13 mouse cellular contexts compared by ENCODE assay signal in genomic region chr2:7260186-7260585, GRCm38 (mm10).
DNase-seq lines count a peak whose midpoint lies in the region; ATAC-seq and TF ChIP-seq lines count a peak whose summit lies in the region.
"Had no signal": no experiment of that assay in that cellular context is flagged by ENCODE, and none has a peak within 500 bp of the region (broad histone marks: within the 10 kb centered on the region; RNA-seq: fewer than 3 reads in every experiment).

No protein-coding gene starts in this region.

- H3K79me2 ChIP-seq in heart, adult 2 months (replicated peaks; ENCODE audit: control insufficient read depth, insufficient read depth, low read length), result no peaks in the 10 kb centered on the region

- no peaks in the 10 kb centered on the region for H3K9me3 ChIP-seq in heart, embryonic 10.5 days
- no peaks in the 10 kb centered on the region for H3K9me3 ChIP-seq in hindbrain, embryonic 16.5 days (ENCODE audit: control insufficient read depth, low read length)
- H3K9me3 ChIP-seq: forebrain, embryonic 13.5 days; heart, embryonic 13.5 days; intestine, embryonic 15.5 days; liver, embryonic 15.5 days; midbrain, embryonic 10.5 days had no signal

- no peak overlapping the region for H3K4me3 ChIP-seq in heart, adult 2 months
- H3K4me3 ChIP-seq in heart, embryonic 10.5 days, result no peak overlapping the region
- no peak overlapping the region for H3K4me3 ChIP-seq in lung, adult 2 months (replicated peaks; ENCODE audit: extremely low read depth, low read depth, low read length)
- H3K4me3 ChIP-seq in hindbrain, embryonic 16.5 days (ENCODE audit: low read length), result no peak overlapping the region
- H3K4me3 ChIP-seq: forebrain, embryonic 13.5 days; heart, embryonic 13.5 days; intestine, embryonic 15.5 days; liver, embryonic 15.5 days; midbrain, embryonic 10.5 days had no signal

- TF ChIP-seq POLR2A in heart, adult 2 months (IDR thresholded peaks at IDR 0.05; ENCODE audit: insufficient read depth, low read depth, low read length), result no peak
- no peak for TF ChIP-seq POLR2A in lung, adult 2 months (IDR thresholded peaks at IDR 0.05; ENCODE audit: borderline replicate concordance, extremely low read depth, low read depth, low read length)

- 48% methylated on average over 4 of the region's 4 CpGs for WGBS in heart, adult 2 months
- 76% methylated on average over 4 of the region's 4 CpGs for WGBS in heart, embryonic 10.5 days
- 63% methylated on average over 4 of the region's 4 CpGs for WGBS in lung, adult 2 months
- WGBS in hindbrain, embryonic 16.5 days, result 84% methylated on average over 4 of the region's 4 CpGs

- TF ChIP-seq EP300 in heart, adult 2 months (IDR thresholded peaks at IDR 0.05; ENCODE audit: insufficient read depth, low read depth, low read length), result no peak

- TF ChIP-seq CTCF in heart, adult 2 months (IDR thresholded peaks at IDR 0.05), result no peak
- no peak for TF ChIP-seq CTCF in lung, adult 2 months (IDR thresholded peaks at IDR 0.05; ENCODE audit: insufficient read depth, low read length)

- no peaks in the 10 kb centered on the region for H3K36me3 ChIP-seq in heart, adult 2 months (ENCODE audit: control insufficient read depth, insufficient read depth, low read length)
- no peaks in the 10 kb centered on the region for H3K36me3 ChIP-seq in heart, embryonic 10.5 days
- no peaks in the 10 kb centered on the region for H3K36me3 ChIP-seq in hindbrain, embryonic 16.5 days (ENCODE audit: control insufficient read depth, insufficient read depth, low read length)
- H3K36me3 ChIP-seq: heart, embryonic 13.5 days; intestine, embryonic 15.5 days; liver, embryonic 15.5 days; midbrain, embryonic 10.5 days had no signal

- DNase-seq in heart, adult 2 months, result peak; percentile 30 to 56
- no peak for DNase-seq in heart, embryonic 10.5 days (ENCODE audit: low spot score)
- peak; percentile 34 for DNase-seq in lung, postnatal 10 days
- DNase-seq in lung, adult 2 months, result no peak
- DNase-seq in gastrocnemius, postnatal 25 days, result peak; percentile 59
- DNase-seq in skeletal muscle tissue, adult 2 months (ENCODE audit: low read depth, low spot score), result peak; percentile 86
- DNase-seq in cerebellum, postnatal 25 days, result no peak

- H3K27ac ChIP-seq in heart, adult 2 months, result peak overlapping the region; percentile 52
- no peak overlapping the region for H3K27ac ChIP-seq in heart, embryonic 10.5 days
- no peak overlapping the region for H3K27ac ChIP-seq in hindbrain, embryonic 16.5 days (ENCODE audit: low read depth, low read length)
- H3K27ac ChIP-seq: forebrain, embryonic 13.5 days; heart, embryonic 13.5 days; intestine, embryonic 15.5 days; liver, embryonic 15.5 days; midbrain, embryonic 10.5 days had no signal

- no peaks in the 10 kb centered on the region for H3K27me3 ChIP-seq in heart, adult 2 months (ENCODE audit: control insufficient read depth, insufficient read depth, low read length)
- H3K27me3 ChIP-seq in heart, embryonic 10.5 days (ENCODE audit: insufficient read depth, poor library complexity, severe bottlenecking), result no peaks in the 10 kb centered on the region
- no peaks in the 10 kb centered on the region for H3K27me3 ChIP-seq in hindbrain, embryonic 16.5 days (replicated peaks; ENCODE audit: control insufficient read depth, insufficient read depth, low read length)
- H3K27me3 ChIP-seq: forebrain, embryonic 13.5 days; heart, embryonic 13.5 days; intestine, embryonic 15.5 days; liver, embryonic 15.5 days had no signal

- intact Hi-C loops in heart, adult 2 months (cut with DNase I), result no loop called here

- no peak overlapping the region for H3K4me2 ChIP-seq in hindbrain, embryonic 16.5 days (ENCODE audit: low read length)
- H3K4me2 ChIP-seq: forebrain, embryonic 13.5 days; heart, embryonic 13.5 days; intestine, embryonic 15.5 days; liver, embryonic 15.5 days had no signal

- H3K4me1 ChIP-seq in heart, adult 2 months (ENCODE audit: control insufficient read depth, insufficient read depth, low read length), result no peaks in the 10 kb centered on the region; the same call in none of the 2 replicates
- no peaks in the 10 kb centered on the region for H3K4me1 ChIP-seq in heart, embryonic 10.5 days
- H3K4me1 ChIP-seq in lung, adult 2 months (ENCODE audit: control insufficient read depth, insufficient read depth, low read length), result no peaks in the 10 kb centered on the region
- no peaks in the 10 kb centered on the region for H3K4me1 ChIP-seq in hindbrain, embryonic 16.5 days (ENCODE audit: control insufficient read depth, insufficient read depth, low read depth, low read length)
- H3K4me1 ChIP-seq: forebrain, embryonic 13.5 days; heart, embryonic 13.5 days; intestine, embryonic 15.5 days; liver, embryonic 15.5 days; midbrain, embryonic 10.5 days had no signal

- ATAC-seq in hindbrain, embryonic 16.5 days, result no peak
- ATAC-seq: forebrain, embryonic 13.5 days; intestine, embryonic 15.5 days had no signal

- H3K9ac ChIP-seq in heart, adult 2 months (ENCODE audit: low read depth, low read length), result no peak overlapping the region
- no peak overlapping the region for H3K9ac ChIP-seq in hindbrain, embryonic 16.5 days (ENCODE audit: low read depth, low read length)
- H3K9ac ChIP-seq: forebrain, embryonic 13.5 days; heart, embryonic 13.5 days; intestine, embryonic 15.5 days; liver, embryonic 15.5 days had no signal

Comparison
In these comparisons a context has a peak if more than half of its experiments do, and no peak if none do; other contexts are left out.
1. DNase-seq: peak in heart, adult 2 months (2 of 2), lung, postnatal 10 days (single experiment), gastrocnemius, postnatal 25 days (single experiment) and skeletal muscle tissue, adult 2 months (single experiment); none in heart, embryonic 10.5 days (single experiment), lung, adult 2 months (single experiment) and cerebellum, postnatal 25 days (0 of 2).